In the genomic region with DNA sequence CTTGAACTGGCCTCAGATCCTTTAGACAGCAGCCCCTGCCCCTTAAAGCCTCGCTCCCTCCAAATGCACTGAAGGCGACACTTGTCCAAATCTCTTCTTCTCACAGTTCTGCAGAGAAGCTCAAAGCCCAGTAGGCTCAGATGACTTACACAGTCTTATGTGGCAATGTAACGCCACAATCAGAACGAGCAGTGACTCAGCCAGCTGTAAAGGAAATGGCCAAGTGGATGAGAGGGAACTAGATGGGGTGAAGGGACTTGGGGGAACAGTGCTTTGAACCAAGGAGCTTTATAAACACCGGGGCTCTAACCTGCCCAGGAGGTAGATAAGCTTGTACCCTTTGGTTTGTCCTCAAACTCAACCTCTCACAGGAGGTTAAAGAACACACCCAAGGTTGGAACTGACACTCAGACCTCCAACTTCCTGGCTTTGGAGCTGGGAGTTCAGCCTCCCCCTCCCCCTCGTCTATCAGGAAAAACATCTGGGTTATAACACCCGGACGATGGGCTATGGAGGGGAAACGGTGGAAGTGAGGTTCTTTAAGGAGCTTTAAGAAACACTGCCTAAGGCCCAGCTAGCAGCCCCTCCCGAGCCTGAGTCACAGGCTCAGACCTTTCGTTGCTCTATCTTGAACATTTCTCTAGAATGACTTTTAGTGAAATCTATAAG, we compare ENCODE assay signal across 13 mouse cellular contexts. TPM values are rescaled to one million over a fixed set of nuclear protein-coding genes. Genes with fewer than 3 reads are reported as not detected.
A peak's percentile ranks its signal among the peaks of the same experiment; 100 is the strongest.
DNase-seq lines count a peak whose midpoint lies in the region; ATAC-seq and TF ChIP-seq lines count a peak whose summit lies in the region.
"Had no signal": no experiment of that assay in that cellular context is flagged by ENCODE, and none has a peak within 500 bp of the region (broad histone marks: within the 10 kb centered on the region; RNA-seq: fewer than 3 reads in every experiment).

No protein-coding gene starts in this region.

- H3K36me3 ChIP-seq in liver, embryonic 11.5 days (ENCODE audit: control insufficient read depth, insufficient read depth, low read length) = peaks cover 19% of the 10 kb centered on the region
- peaks cover 28% of the 10 kb centered on the region for H3K36me3 ChIP-seq in liver, postnatal 0 days (replicated peaks; ENCODE audit: insufficient read depth, low read length)
- peaks cover 10% of the 10 kb centered on the region; the same call in 1 of the 2 replicates for H3K36me3 ChIP-seq in intestine, embryonic 15.5 days
- peaks cover 23% of the 10 kb centered on the region for H3K36me3 ChIP-seq in stomach, embryonic 15.5 days

- TF ChIP-seq CTCF in liver, postnatal 0 days (IDR thresholded peaks at IDR 0.05; ENCODE audit: low read depth) = no peak

- H3K9me3 ChIP-seq in liver, embryonic 11.5 days (ENCODE audit: control insufficient read depth, low read length) = 0 out of 2 replicates have a peak, but pooled peaks cover 3% of the 10 kb centered on the region
- no peaks in the 10 kb centered on the region for H3K9me3 ChIP-seq in liver, postnatal 0 days (ENCODE audit: low read length)
- no peaks in the 10 kb centered on the region for H3K9me3 ChIP-seq in intestine, embryonic 15.5 days
- H3K9me3 ChIP-seq in stomach, embryonic 15.5 days = no peaks in the 10 kb centered on the region
- H3K9me3 ChIP-seq: limb, embryonic 13.5 days; midbrain, embryonic 10.5 days had no signal

- H3K27me3 ChIP-seq in liver, embryonic 11.5 days (replicated peaks; ENCODE audit: control insufficient read depth, insufficient read depth, low read length) = no peaks in the 10 kb centered on the region
- no peaks in the 10 kb centered on the region for H3K27me3 ChIP-seq in liver, postnatal 0 days (ENCODE audit: insufficient read depth, low read length)
- H3K27me3 ChIP-seq in intestine, embryonic 15.5 days (replicated peaks) = no peaks in the 10 kb centered on the region
- no peaks in the 10 kb centered on the region for H3K27me3 ChIP-seq in stomach, embryonic 15.5 days (replicated peaks)
- H3K27me3 ChIP-seq: limb, embryonic 13.5 days had no signal

- 0 out of 2 replicates have a peak, but pooled peaks have one; percentile 38 for ATAC-seq in liver, embryonic 11.5 days (replicated peaks; ENCODE audit: low FRiP score)
- ATAC-seq in liver, postnatal 0 days = no peak
- ATAC-seq in intestine, embryonic 15.5 days = peak; percentile 47; the same call in 1 of the 2 replicates
- ATAC-seq in stomach, embryonic 15.5 days (ENCODE audit: insufficient read depth, low FRiP score, low read depth) = no peak
- ATAC-seq: activated CD4-positive, CD25-positive, alpha-beta regulatory T cell, adult 4 months had no signal

- H3K4me2 ChIP-seq in liver, embryonic 11.5 days = no peak overlapping the region
- H3K4me2 ChIP-seq in liver, postnatal 0 days (ENCODE audit: low read depth, low read length) = no peak overlapping the region
- H3K4me2 ChIP-seq in intestine, embryonic 15.5 days (replicated peaks) = no peak overlapping the region
- no peak overlapping the region for H3K4me2 ChIP-seq in stomach, embryonic 15.5 days
- H3K4me2 ChIP-seq: limb, embryonic 13.5 days had no signal

- no peaks in the 10 kb centered on the region for H3K4me1 ChIP-seq in liver, embryonic 11.5 days (replicated peaks; ENCODE audit: control insufficient read depth, insufficient read depth, low read length)
- H3K4me1 ChIP-seq in liver, postnatal 0 days (ENCODE audit: insufficient read depth) = peaks cover 3% of the 10 kb centered on the region; the same call in 1 of the 2 replicates
- H3K4me1 ChIP-seq in intestine, embryonic 15.5 days (replicated peaks) = 0 out of 2 replicates have a peak, but pooled peaks cover 3% of the 10 kb centered on the region
- H3K4me1 ChIP-seq in stomach, embryonic 15.5 days = 0 out of 2 replicates have a peak, but pooled peaks cover 5% of the 10 kb centered on the region
- H3K4me1 ChIP-seq: limb, embryonic 13.5 days; midbrain, embryonic 10.5 days had no signal

- H3K27ac ChIP-seq in liver, embryonic 11.5 days (ENCODE audit: low read depth, low read length) = no peak overlapping the region
- H3K27ac ChIP-seq in liver, postnatal 0 days (ENCODE audit: low read depth) = no peak overlapping the region
- H3K27ac ChIP-seq in intestine, embryonic 15.5 days = no peak overlapping the region
- peak overlapping the region; percentile 32 for H3K27ac ChIP-seq in stomach, embryonic 15.5 days
- H3K27ac ChIP-seq: limb, embryonic 13.5 days; midbrain, embryonic 10.5 days had no signal

- peak; percentile 38 for DNase-seq in adrenal gland, postnatal 14 days
- DNase-seq in adrenal gland, postnatal 25 days = no peak
- DNase-seq in liver, embryonic 11.5 days (ENCODE audit: low spot score) = no peak
- DNase-seq in liver, postnatal 0 days = no peak
- DNase-seq in urinary bladder, postnatal 36 days (ENCODE audit: low spot score in 2 of 2) = no peak
- DNase-seq in right cerebral cortex, postnatal 10 days (ENCODE audit: low spot score in 2 of 2) = no peak

- no peak overlapping the region for H3K9ac ChIP-seq in liver, embryonic 11.5 days (ENCODE audit: low read depth, low read length)
- no peak overlapping the region for H3K9ac ChIP-seq in liver, postnatal 0 days (replicated peaks)
- H3K9ac ChIP-seq in intestine, embryonic 15.5 days = no peak overlapping the region
- H3K9ac ChIP-seq in stomach, embryonic 15.5 days = no peak overlapping the region
- H3K9ac ChIP-seq: limb, embryonic 13.5 days had no signal

- WGBS in liver, embryonic 11.5 days = 40% methylated on average over 11 of the region's 11 CpGs
- WGBS in liver, postnatal 0 days (ENCODE audit: insufficient replicate concordance) = 37% methylated on average over 11 of the region's 11 CpGs
- 56% methylated on average over 11 of the region's 11 CpGs for WGBS in intestine, embryonic 15.5 days
- 54% methylated on average over 11 of the region's 11 CpGs for WGBS in stomach, embryonic 15.5 days

- TF ChIP-seq EP300 in liver, postnatal 0 days (IDR thresholded peaks at IDR 0.05; ENCODE audit: low read depth) = no peak

- H3K4me3 ChIP-seq in liver, embryonic 11.5 days (ENCODE audit: low read depth, low read length) = no peak overlapping the region
- H3K4me3 ChIP-seq in liver, postnatal 0 days (ENCODE audit: low read depth, low read length) = no peak overlapping the region
- H3K4me3 ChIP-seq in intestine, embryonic 15.5 days (replicated peaks) = no peak overlapping the region
- no peak overlapping the region for H3K4me3 ChIP-seq in stomach, embryonic 15.5 days (replicated peaks)
- H3K4me3 ChIP-seq: limb, embryonic 13.5 days; midbrain, embryonic 10.5 days had no signal

RNA-seq across cellular contexts. Expression of a gene that starts 13.7 kb away (rescaled TPM):
- 365 and 371 TPM in 2 replicates for total RNA-seq in adrenal gland, postnatal 14 days (2021)
- total RNA-seq in adrenal gland, postnatal 25 days (2021) = 178 and 189 TPM in 2 replicates
- polyA plus RNA-seq in liver, embryonic 11.5 days (2014; fragmentation: Nextera tagmentation; extraction: Ambion mirVana) = 251 and 269 TPM in 2 replicates
- 241 and 253 TPM in 2 replicates for polyA plus RNA-seq in liver, postnatal 0 days (2015; fragmentation: Nextera tagmentation; extraction: Ambion mirVana)
- polyA plus RNA-seq in intestine, embryonic 15.5 days (2015; fragmentation: Nextera tagmentation; extraction: Ambion mirVana) = 288 and 322 TPM in 2 replicates
- 247 and 252 TPM in 2 replicates for polyA plus RNA-seq in stomach, embryonic 15.5 days (2015; fragmentation: Nextera tagmentation; extraction: Ambion mirVana)

RNA-seq across cellular contexts. Expression of a gene that starts 13.7 kb away (rescaled TPM):
- total RNA-seq in adrenal gland, postnatal 14 days (2021) = not detected in 2 replicates
- not detected in 2 replicates for total RNA-seq in adrenal gland, postnatal 25 days (2021)
- polyA plus RNA-seq in liver, embryonic 11.5 days (2014; fragmentation: Nextera tagmentation; extraction: Ambion mirVana) = 0.27 TPM in 1 of 2 replicates, not detected in the other
- polyA plus RNA-seq in liver, postnatal 0 days (2015; fragmentation: Nextera tagmentation; extraction: Ambion mirVana) = not detected in 2 replicates
- polyA plus RNA-seq in intestine, embryonic 15.5 days (2015; fragmentation: Nextera tagmentation; extraction: Ambion mirVana) = 0.21 TPM in 1 of 2 replicates, not detected in the other
- polyA plus RNA-seq in stomach, embryonic 15.5 days (2015; fragmentation: Nextera tagmentation; extraction: Ambion mirVana) = 0.26 TPM in 1 of 2 replicates, not detected in the other
- total RNA-seq: ES-E14 had no signal
- polyA plus RNA-seq: activated CD4-positive, CD25-positive, alpha-beta regulatory T cell, adult 4 months; neural tube, embryonic 11.5 days had no signal

RNA-seq across cellular contexts. Expression of a gene that starts 55.8 kb away (rescaled TPM):
- total RNA-seq in adrenal gland, postnatal 14 days (2021) = 2.6 and 2.7 TPM in 2 replicates
- total RNA-seq in adrenal gland, postnatal 25 days (2021) = 11.6 and 30.4 TPM in 2 replicates
- 0.36 and 0.45 TPM in 2 replicates for polyA plus RNA-seq in liver, embryonic 11.5 days (2014; fragmentation: Nextera tagmentation; extraction: Ambion mirVana)
- polyA plus RNA-seq in liver, postnatal 0 days (2015; fragmentation: Nextera tagmentation; extraction: Ambion mirVana) = 1.1 and 1.7 TPM in 2 replicates
- 0.67 and 0.73 TPM in 2 replicates for polyA plus RNA-seq in intestine, embryonic 15.5 days (2015; fragmentation: Nextera tagmentation; extraction: Ambion mirVana)
- polyA plus RNA-seq in stomach, embryonic 15.5 days (2015; fragmentation: Nextera tagmentation; extraction: Ambion mirVana) = 0.55 and 0.65 TPM in 2 replicates
- polyA plus RNA-seq: activated CD4-positive, CD25-positive, alpha-beta regulatory T cell, adult 4 months had no signal

Comparison
In these comparisons a context has a peak if more than half of its experiments do, and no peak if none do; other contexts are left out.
1. ATAC-seq: peak in liver, embryonic 11.5 days (single experiment) and intestine, embryonic 15.5 days (single experiment); none in liver, postnatal 0 days (single experiment) and stomach, embryonic 15.5 days (single experiment).